Mouse (Mus musculus) brain, embryonic 18.5 days (tissue): Measurements from ENCODE around the gene Abi2.
"Not testable (repeated sequence)": the region's sequence is repeated elsewhere in the genome, so short reads cannot be mapped to it uniquely, and the experiment has no call there.

Experiments
- DNase-seq: peaks from one replicate; pipeline ENCODE4 v3.0.0-alpha.2; 2012; ENCODE audit warnings: low read depth, low spot score

Gene Abi2

GRCm38 (mm10) chr1:60409168-60409828, at the start of gene Abi2:
Gene Abi2, plus strand, starts transcription at chr1:60409619.
- peak; percentile 87 for DNase-seq

DNA sequence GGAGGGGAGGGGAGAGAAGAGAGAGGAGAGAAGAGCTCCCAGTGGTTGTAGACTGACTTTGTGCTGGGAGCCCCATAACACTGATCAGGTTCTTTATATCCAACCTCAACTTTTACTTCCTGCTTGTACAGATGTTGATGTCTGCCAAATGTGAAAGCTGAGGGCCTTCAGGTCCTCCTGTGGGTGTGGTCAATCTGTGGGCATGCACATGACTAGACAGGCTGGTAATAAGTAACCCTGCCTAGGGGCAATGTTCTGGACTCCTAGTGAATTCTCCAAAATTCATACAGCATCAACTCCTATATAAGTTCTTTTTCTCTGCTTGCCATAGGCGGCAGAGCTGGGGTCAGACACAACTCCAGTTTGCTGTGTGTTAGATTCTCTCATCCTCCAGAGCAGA, 47.8 kb upstream of the Abi2 start:
- DNase-seq: no peak

GRCm38 (mm10) chr1:60376556-60376955, 32.9 kb upstream of the Abi2 start:
- DNase-seq: no peak

- DNase-seq: no peak
These were observed 27.5 kb upstream of the Abi2 start for GRCm38 (mm10) chr1:60381910-60382309.

DNA sequence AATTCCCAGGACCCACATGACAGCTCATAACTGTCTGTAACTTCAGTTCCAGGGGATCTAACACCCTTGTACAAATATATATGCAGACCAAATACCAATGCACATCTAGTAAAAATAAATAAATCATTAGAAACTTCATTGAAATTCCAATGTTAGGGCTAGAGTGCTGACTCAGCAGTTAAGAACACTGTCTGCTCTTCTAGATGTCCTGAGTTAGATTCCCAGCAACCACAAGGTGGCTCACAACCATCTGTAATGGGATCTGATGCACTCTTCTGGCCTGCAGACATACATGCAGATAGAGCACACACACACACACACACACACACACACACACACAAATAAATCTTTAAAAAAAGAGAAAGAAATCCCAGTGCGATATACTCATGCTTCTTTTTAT, 4.6 kb upstream of the Abi2 start:
- no peak for DNase-seq

GRCm38 (mm10) chr1:60408501-60409167, 785 bp upstream of the Abi2 start:
- DNase-seq: no peak

DNA sequence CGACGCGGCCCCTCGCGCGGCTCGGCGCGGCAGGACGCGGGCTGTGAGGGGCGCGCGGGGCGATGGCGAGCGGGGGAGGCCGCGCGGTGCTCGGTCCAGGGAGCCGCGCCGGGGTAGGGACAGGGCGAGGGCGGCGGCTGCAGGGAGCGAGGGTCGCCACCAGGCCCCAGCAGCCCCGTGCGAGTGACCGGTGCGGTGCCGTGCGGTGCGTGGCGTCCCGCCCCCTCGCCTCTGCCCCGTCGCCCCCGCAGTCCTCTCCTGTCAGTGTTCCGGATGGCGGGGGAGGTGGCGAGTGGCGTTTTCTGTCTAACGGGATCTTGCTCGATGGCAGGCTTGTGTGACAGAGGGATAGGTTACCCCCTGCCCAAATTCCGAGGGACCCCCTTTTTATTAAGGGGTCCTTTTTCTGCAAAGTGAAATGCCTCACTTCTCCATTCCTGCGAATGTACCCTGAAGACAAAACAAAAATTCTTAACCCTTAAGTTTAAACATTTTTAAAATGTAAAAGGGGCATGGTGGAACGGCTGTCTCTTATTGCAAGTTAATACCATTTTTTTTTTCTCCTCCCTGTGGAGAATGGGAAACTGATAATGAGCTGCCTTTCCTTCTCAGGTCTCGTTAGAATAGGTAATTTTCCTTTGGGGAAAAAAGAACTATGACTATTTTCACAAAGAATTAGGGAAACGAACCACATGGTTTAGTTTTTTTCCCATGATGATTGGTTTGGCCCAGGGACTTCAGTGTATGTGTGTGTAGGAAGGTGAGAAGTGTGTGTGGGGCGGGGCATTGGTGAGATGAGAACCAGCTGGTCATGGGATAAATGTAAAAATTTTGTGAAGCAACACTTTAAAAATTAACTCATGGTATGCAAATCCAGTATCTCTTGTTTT, 754 bp downstream of the Abi2 start:
- DNase-seq: no peak

DNA sequence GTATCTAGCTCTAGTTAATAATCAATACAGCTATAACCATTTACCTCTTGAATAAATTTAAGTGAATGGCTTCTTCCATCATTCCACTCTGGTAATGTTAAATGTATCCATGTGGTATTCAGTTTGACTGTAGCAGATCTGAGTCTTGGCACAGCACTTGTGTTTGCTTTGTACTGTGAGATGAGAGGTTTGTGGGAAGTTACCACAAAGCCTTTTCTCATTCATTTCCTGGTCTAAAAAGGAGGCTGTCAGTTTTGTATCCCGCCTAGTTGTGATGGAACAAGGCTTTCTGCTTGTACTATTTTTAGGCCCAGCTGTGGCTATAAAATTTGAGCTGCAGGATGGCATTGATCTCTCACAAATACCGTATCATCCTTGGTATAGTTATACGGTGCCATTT, 7.3 kb downstream of the Abi2 start:
- no peak for DNase-seq

DNA sequence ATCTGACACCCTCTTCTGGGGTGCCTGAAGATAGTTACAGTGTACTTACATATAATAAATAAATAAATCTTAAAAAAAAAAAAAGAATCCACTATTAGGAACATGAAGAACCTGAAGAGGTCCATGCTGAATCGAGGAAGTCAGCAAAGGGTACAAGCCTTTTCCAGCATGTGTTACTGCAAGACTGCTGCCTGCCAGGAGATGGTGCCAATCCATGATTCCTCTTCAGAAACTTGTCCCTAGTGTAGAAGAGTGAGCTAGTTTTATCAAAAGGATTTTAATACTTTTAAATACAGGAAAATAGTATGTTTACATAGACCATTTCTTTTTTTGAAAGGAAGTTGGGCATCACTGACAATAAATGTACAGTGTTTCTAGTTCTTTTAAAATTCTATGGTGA, 14.5 kb downstream of the Abi2 start:
- no peak for DNase-seq

DNA sequence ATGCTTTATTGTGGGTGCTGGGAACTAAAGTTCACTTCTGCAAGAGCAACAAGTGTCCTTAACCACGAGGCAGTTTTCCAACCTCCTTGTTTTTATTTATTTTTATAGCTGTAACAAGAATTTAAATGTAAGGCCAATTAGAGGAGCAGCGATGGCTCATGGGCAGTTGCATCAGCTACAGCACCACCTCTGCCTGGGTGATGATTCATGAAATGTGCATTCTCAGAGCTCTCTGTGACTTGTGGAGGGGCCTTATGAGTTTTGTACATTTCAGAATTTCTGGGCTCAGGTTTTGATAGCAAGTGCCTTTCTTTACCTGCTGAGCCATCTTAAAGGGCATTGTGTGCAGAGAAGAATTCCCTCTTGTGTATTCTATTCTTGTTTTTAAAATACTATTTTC, 18.9 kb downstream of the Abi2 start:
- no peak for DNase-seq

DNA sequence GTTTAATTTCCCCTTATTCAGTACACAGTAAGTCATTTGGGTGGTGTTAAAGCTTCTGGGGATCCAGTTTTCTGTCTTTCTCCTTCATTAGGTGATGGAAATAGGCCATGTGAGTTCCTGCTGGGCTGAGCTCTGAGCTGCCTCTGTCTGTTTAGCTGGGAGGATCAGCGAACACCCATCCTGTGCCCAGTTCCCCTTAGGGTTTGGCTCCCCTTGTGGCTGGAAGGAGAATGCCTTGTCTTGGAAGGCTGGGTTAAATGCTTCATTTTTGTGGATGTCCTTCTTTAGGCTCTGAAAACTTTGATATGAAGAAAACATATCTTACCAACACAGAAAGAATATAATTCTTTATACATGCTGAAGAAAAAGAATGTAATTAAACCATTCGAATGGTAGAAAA, 19.5 kb downstream of the Abi2 start:
- no peak for DNase-seq

DNA sequence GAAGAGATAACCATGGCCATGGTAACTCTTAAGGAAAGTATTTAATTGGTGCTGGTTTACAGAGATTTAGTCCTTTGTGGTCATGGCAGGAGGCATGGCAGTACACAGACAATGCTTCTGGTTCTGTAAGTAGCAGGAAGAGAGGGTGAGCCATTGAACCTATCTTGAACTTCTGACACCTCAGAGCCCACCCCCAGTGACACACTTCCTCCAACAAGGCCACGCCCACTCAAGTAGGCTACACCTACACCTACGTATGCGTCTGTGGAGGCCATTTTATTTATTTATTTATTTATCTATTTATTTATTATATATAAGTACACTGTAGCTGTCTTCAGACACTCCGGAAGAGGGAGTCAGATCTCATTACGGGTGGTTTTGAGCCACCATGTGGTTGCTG, 22.1 kb downstream of the Abi2 start:
- no peak for DNase-seq

DNA sequence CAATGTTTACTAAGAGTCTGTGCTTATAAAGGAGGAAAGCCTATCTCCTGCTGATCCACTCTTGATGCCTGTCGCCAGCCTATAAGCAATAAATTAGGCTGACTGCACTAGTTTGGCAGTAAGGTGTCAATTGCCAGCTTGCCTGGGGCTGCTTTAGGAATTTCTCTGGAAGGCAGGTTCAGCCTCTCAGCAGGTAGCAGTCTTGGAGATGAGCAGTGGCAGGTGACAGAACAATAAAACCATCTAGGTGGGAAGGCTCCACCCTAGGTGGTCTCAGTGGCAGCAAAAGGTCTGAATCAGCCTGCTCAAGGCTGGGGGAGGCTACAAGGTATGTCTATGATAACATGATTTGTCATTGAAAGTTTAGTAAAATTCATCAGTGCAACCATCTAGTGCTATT, 23.1 kb downstream of the Abi2 start:
- DNase-seq: no peak

- DNase-seq: not testable (repeated sequence)
These were observed 32.0 kb downstream of the Abi2 start for GRCm38 (mm10) chr1:60441438-60441837.

- no peak for DNase-seq
These were observed 37.6 kb downstream of the Abi2 start for GRCm38 (mm10) chr1:60447067-60447466.

- no peak for DNase-seq
These were observed 40.5 kb downstream of the Abi2 start for GRCm38 (mm10) chr1:60449896-60450295.

- no peak for DNase-seq
These were observed 51.2 kb downstream of the Abi2 start for GRCm38 (mm10) chr1:60460623-60461022.

- DNase-seq: no peak
These were observed 60.1 kb downstream of the Abi2 start for GRCm38 (mm10) chr1:60469491-60469890.

- DNase-seq: no peak
These were observed 61.1 kb downstream of the Abi2 start for GRCm38 (mm10) chr1:60470541-60470940.

GRCm38 (mm10) chr1:60481561-60481960, 72.1 kb downstream of the Abi2 start:
- DNase-seq: no peak

DNA sequence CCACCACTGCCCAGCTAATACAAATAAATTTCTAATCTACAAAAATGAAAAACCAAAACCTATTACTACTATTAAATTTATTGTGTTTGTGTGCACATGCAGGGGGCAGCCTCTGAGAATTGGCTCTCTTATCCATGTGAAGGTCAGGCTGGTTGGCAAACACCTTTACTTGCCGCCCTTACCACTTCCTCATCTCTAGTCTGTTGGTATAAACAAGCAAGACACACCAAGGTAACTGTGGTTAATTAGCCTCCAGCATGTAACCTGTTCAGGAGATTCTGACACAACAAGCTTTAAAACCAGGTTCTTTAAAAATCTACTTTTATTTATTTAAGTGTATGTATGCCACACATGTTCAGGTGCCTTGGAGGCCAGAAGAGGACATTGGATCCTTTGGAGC, 73.5 kb downstream of the Abi2 start:
- no peak for DNase-seq

DNA sequence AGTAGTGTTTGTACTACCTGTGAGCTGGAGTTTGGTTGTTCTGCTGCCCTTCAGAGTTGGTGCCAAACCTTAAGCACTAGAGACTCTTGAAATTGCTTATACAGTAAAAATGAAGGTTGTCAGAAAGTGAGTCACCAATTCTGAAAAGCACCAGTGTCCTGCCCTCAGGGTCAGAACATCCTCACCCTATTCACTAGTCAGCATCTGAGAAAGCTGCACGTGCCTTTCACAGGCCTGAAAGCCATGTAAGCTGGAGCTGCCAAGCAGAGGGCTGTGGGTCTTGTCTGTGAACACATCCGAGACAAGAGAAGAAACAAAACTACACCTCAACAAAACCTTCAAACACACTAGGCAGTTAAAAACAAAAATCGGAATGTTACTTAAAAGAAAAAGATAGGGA, 76.2 kb downstream of the Abi2 start:
- DNase-seq: no peak

- DNase-seq: no peak
These were observed 79.2 kb downstream of the Abi2 start for GRCm38 (mm10) chr1:60488635-60489034.
